Mouse (Mus musculus): Measurements from ENCODE around the gene Kmt2b.

DNA sequence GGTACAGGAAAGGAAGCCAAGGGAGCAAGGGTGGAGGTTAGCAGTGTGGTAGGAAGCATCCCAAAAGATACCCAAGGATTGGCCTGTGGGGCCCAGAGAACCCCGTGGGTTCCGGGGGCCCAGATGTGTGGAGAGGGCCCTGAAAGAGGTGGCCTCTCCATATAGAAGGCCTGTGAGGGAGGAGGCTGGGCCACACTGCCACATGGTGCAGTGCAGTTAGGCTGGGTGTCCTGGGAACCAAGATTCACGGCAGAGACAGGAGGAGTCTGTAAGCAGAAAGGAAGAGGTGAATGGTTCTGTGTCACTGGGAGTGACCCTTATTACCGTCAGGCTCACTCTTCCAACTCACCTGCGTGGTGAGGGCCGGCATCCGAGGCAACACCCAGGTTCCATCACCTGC lies 48.0 kb downstream of the Kmt2b start:
- TF ChIP-seq EP300 (IDR thresholded peaks at IDR 0.05; ENCODE audit: low read length) (no peak), GABPA (IDR thresholded peaks at IDR 0.05; ENCODE audit: insufficient replicate concordance, low read depth, low read length) (no peak), CTCF (conservative IDR thresholded peaks at IDR 0.05 in 1 of 2, IDR thresholded peaks at IDR 0.05 in 1 of 2; ENCODE audit: low read depth in 2 of 2, low read length in 2 of 2) (no peak), USF1 (IDR thresholded peaks at IDR 0.05; ENCODE audit: low read depth, low read length) (no peak), CHD2 (IDR thresholded peaks at IDR 0.05; ENCODE audit: low read length) (no peak), POLR2A (IDR thresholded peaks at IDR 0.05; ENCODE audit: low read depth, low read length) (no peak)
